25 mouse cellular contexts compared by ENCODE assay signal in the genomic region with DNA sequence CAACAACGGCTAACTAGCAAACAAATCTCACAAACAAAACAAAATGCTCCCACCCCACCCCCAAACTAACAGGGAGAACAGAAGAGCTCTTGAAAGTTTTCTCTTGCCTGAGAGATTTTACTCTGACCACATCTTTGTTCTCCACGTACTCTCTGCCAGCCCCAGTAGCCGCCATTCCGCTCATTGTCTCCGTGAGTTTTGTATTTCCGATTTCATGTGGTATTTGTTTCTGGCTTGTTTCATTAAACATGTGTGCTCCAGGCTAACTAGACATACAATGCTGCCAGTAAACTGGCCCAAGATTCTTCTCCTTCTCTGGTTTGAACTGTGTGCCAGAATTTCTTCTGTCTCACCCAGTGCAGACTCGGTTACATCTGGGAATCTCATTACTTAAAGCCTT.
"Had no signal": no experiment of that assay in that cellular context is flagged by ENCODE, and none has a peak within 500 bp of the region (broad histone marks: within the 10 kb centered on the region; RNA-seq: fewer than 3 reads in every experiment).

No protein-coding gene starts in this region.

- H3K4me1 ChIP-seq: hindbrain, embryonic 10.5 days; hindbrain, embryonic 12.5 days; intestine, embryonic 15.5 days; limb, embryonic 12.5 days; liver, embryonic 13.5 days; liver, embryonic 15.5 days had no signal

- H3K27ac ChIP-seq: heart, adult 2 months; hindbrain, embryonic 10.5 days; hindbrain, embryonic 12.5 days; hindbrain, embryonic 14.5 days; intestine, embryonic 15.5 days; layer of hippocampus, adult 2 months; left cerebral cortex, adult 2 months; limb, embryonic 10.5 days; limb, embryonic 12.5 days; liver, embryonic 13.5 days; liver, embryonic 15.5 days had no signal

- H3K36me3 ChIP-seq: hindbrain, embryonic 10.5 days; hindbrain, embryonic 12.5 days; intestine, embryonic 15.5 days; limb, embryonic 10.5 days; limb, embryonic 12.5 days; liver, embryonic 13.5 days; liver, embryonic 15.5 days had no signal

- ATAC-seq: hindbrain, embryonic 16.5 days; inflammation-experienced regulatory T-cells, adult 6 months; intestine, embryonic 15.5 days; intestine, postnatal 0 days had no signal

- H3K27me3 ChIP-seq: hindbrain, embryonic 12.5 days; intestine, embryonic 15.5 days; limb, embryonic 12.5 days; liver, embryonic 13.5 days; liver, embryonic 15.5 days had no signal

- H3K9ac ChIP-seq: hindbrain, embryonic 12.5 days; hindbrain, embryonic 14.5 days; intestine, embryonic 15.5 days; limb, embryonic 12.5 days; liver, embryonic 13.5 days; liver, embryonic 15.5 days had no signal

- H3K4me2 ChIP-seq: heart, embryonic 11.5 days; hindbrain, embryonic 12.5 days; hindbrain, embryonic 14.5 days; intestine, embryonic 15.5 days; limb, embryonic 12.5 days; liver, embryonic 11.5 days; liver, embryonic 13.5 days; liver, embryonic 15.5 days had no signal

- H3K4me3 ChIP-seq: heart, adult 2 months; hindbrain, embryonic 10.5 days; hindbrain, embryonic 12.5 days; intestine, embryonic 15.5 days; layer of hippocampus, adult 2 months; left cerebral cortex, adult 2 months; limb, embryonic 10.5 days; limb, embryonic 12.5 days; liver, embryonic 13.5 days; liver, embryonic 15.5 days had no signal

- H3K9me3 ChIP-seq: hindbrain, embryonic 10.5 days; hindbrain, embryonic 12.5 days; intestine, embryonic 15.5 days; limb, embryonic 10.5 days; limb, embryonic 12.5 days; liver, embryonic 13.5 days; liver, embryonic 15.5 days had no signal

- DNase-seq: gastrocnemius, postnatal 25 days; heart, adult 2 months; heart, postnatal 10 days; heart, postnatal 4 days; kidney, adult 18-20 months; kidney, adult 8-10 months; kidney, postnatal 10 days; kidney, postnatal 25 days; kidney, postnatal 4 days; liver; liver, embryonic 13.5 days had no signal
